Mouse (Mus musculus): ENCODE data around the gene Pou3f3.

DNA sequence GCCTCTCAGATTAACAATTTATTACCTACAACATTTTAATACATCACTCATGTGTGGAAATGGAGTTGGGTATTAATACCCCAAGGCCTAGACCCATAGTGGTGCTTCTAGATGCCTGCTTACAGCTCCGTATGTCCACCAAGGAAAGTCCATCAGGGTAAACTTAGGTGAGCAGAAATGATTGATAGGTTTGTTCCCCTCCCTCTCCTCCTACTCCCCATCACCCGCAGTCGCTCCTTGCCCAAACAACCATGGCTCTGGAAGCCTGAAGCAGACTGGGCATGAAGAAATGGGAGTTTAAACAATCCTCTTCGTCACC, 46.6 kb downstream of the Pou3f3 start:
- TF ChIP-seq CTCF (IDR thresholded peaks at IDR 0.05; ENCODE audit: extremely low read depth, insufficient read depth, insufficient read length, insufficient replicate concordance) (no peak), POLR2A (IDR thresholded peaks at IDR 0.05; ENCODE audit: low read depth, low read length) (no peak)

Data from spleen, adult 2 months (tissue).